Mouse (Mus musculus) cerebellum, adult (tissue): ENCODE results near the gene Gm20388.

Experiments
- ATAC-seq: cut with Nextera tagmentation; 2 replicates; pipeline ENCODE4 v1.9.2; 2017; ENCODE audit warnings: mild to moderate bottlenecking, moderate library complexity, mixed read lengths; ENCODE audit not compliant: insufficient number of reproducible peaks, low FRiP score, low TSS enrichment

Gm20388 gene

DNA sequence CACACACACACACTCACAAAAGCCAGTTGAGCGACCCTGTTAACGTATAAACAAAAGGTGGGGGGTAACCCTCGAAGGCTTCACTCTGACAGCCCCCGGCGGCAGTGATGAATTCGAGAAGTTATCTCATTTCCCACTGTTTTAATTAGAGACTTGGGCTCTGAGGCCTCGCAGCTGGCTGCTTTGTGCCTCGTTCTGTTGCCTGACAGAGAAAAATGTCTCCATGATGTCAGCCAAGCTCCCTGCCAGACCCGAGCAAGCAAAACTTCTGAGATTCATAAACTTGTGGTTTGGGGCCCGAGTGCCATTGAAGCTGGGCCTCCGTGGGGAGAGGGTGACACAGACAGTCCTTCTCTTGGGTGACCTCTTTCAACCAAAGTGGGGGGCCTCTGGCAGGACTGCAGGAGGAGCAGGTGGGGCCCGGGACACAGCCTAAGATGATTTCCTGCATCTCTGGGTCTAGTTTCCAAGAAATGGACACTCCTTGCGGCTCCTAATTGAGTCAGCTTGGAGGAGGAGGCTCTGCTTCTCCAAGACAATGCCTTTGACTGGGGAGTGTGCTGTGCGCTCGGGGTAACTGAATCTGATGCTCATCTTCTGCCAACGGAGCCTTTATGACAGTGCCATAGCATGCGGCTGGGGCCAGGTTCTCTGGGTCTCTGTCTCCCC lies 1092.4 kb downstream of the Gm20388 start:
- ATAC-seq = no peak

DNA sequence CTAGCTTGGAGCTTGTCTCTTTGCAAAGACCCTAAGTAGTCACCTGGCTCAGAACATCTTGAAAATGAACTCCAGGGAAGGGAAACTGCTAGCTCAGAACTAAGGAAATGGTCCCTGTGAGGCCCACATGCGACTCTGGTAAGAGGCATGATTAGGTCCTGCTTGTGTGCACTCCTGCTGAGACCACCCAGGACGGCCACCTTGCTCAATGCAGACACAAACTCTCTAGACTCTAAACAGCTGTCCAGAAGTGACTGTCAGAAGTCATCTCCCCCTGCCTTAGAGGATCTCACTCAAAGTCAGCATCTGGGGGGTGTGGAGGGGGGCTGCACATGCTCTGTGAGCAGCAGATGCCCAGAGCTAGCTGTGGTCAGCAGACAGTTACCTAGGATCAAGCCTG lies 1093.0 kb downstream of the Gm20388 start:
- no peak for ATAC-seq

DNA sequence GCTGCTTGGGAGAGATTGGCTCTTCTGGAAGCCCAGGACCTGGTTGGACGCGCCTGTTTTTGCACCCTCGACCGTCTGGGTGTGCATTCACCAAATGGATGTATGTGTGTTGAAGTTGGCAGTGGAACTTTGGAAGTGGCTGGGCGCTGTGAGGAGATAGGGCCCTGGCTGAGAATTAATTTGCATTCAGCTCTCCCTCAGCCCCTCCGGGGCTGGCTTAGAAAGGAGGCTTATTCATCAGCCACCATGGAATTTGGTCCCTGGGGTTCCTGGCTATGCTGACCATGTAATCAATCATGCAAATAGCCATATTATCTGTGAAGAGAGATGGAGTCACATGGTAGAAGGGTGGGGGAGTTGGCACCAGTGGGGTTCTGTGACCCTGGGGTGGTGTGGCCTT lies 1102.7 kb downstream of the Gm20388 start:
- no peak for ATAC-seq

DNA sequence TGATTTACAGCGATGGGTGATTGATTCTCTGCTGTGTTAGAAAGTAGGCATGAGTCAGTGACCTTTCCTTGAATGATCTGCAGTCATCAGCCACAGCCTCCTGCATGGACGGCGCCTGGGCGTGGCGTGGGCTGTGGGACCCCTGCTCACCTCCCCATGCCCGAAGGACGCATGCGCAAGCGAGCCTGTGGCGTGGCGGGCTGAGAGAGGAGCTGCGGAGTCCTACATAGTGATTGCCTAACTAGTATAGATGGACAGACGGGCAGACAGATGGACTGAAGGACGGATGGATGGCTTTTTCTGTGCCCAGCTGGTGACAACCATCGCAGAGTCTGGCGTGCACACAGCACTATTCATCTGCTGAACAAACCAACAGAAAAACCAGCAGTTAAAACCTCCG lies 1106.0 kb downstream of the Gm20388 start:
- no peak for ATAC-seq

DNA sequence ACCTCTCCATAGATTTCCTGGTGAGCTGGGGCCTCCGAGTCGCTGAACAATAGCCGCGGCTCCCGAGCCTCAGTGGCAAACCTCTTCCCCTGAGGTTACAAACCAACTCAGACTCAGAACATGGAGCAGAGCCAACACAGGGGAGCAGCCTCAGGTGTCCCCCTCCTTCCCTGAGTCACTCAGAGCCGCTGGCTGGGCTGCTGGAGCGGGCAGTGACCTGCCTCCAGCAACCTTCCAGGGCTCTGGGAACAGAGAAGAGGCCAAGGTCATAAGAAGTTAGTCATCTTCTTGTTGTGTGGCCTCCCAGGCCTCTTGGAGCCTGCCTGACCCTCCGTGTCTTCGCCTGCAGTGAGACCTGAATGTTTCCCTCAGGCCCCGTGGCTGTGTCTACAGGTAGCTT lies 1107.6 kb downstream of the Gm20388 start:
- no peak for ATAC-seq

DNA sequence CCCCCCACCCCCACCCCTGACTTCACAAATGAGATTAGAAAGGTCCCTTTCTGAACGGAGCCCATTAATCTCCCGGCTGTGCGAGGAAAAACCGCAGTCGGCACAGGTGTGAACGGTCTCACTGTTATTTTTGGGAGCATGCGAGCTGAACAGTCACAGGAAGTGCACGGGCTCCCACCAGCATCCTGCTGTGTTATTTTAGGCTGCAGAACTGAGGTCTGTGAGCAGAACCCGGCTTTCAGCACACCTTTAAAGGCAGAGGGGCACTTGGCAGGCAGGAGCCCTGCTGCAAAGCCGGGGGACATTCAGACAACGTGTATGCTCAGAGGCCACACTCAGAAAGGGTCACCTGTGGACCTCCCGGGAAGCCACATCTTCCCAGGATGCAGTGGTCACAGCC lies 1110.8 kb downstream of the Gm20388 start:
- ATAC-seq = no peak

DNA sequence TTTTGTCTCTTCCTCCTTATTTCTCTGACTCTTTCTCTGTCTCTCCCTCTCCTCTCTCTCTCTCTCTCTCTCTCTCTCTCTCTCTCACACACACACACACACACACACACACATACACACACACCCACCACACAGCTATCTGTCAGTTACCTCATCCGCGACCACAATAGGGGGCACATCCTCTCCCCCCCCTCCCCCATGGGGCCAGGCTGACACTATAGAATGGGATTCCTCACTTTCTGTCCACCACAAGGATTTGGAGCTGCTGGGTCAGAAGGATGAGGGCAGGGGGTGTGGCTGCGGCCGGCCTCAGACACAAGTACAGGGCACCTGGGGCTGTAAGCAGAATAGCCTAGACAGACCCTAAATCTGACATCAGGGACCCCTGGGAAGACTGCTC lies 1112.4 kb downstream of the Gm20388 start:
- no peak for ATAC-seq

DNA sequence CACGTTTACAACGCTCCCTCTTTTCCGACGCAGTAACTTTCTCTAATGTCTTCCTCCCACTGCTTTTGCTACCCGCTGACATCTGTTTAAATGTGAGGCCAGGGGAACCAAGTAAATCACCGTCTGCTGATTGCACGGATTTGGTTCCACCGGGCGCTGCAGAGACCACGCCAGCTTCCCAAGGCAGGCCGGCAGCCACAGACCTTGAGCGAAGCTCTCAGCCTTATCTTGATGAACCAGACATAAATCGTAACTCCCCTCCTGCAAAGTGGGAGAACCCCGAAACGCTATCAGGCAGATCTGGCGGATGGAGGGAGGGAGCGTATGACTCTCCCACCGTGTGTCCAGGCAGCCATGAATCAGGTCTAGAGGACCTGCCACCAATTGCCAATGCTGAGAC lies 1113.1 kb downstream of the Gm20388 start:
- no peak for ATAC-seq

DNA sequence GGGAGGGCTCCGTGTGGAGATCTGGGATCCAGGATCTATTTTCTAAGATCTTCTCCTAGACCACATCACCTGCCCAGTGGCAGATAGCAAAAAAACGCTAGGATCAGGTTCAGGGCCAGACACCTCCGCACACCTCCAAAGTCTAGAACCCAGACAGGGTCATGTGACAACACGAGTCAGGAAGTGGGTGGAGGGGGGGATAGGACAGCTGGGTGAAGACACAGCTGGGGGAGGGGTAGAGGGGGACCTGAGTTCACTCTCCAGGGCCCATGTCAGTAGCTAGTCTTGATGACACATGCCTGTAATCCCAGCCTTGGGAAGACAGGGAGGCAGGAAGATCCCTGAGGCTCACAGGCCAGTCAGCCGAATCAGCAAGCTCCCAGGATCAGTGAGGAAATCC lies 1114.8 kb downstream of the Gm20388 start:
- no peak for ATAC-seq

DNA sequence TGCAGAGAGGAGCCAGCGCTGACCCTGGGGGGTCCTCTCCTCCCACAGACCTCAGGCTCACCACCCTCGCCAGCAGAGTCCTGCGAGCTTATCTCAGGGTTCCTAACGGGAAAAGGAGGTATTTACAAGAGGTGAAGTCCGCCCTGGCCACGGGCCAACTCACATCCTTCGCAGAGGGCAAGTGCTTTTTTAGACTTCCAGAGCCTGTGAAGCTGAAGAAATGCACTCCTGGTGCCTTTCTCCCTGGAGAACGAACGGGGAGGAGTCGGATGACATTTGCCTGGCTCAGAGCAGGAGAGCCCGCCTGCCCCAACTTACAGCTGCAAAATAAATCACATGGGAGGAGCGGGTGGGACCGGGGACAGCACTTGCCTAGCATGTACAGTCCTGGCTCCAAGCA lies 1117.1 kb downstream of the Gm20388 start:
- no peak for ATAC-seq

DNA sequence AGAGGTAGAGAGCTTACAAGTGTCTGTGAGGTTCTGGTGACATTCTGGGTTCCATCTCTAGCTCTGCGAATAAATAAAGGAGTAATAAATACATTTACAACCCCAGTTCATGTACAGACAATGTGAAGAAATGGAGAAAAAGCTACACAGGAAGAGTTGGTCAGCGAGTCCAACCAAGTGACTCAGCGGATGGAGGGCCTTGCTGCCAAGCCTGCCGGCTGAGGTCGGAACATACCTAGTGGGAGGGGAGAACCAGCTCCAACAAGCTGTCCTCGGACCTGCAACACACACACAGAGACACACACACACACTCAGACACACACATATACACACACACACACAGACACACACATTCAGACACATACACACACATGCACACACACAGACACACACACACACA lies 1118.4 kb downstream of the Gm20388 start:
- ATAC-seq = no peak

DNA sequence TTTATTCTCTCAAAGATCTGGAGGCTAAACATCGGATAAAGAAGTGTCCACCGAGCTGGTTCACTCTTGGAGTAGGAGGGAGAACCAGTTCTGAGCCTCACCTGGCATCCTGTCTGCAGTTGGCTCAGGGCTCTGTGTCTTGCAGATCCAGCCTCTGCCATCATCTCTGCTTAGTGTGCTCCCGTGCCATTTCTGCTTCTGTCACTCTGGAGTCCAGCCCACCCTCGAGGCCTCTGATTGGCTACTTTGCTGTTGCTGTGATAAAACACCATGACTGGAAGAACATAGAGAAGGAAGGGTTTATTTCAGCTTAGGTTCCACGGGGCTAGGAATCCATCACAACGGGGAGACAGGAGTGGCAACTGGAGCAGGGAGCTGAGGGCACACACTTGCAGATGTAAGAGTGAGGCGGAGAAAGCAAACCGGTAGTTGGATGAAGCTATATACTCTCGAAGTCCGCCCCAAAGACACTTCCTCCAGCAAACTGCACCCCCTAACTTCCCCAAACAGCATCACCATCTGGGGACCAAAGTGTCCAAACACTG lies 1119.9 kb downstream of the Gm20388 start:
- no peak for ATAC-seq

DNA sequence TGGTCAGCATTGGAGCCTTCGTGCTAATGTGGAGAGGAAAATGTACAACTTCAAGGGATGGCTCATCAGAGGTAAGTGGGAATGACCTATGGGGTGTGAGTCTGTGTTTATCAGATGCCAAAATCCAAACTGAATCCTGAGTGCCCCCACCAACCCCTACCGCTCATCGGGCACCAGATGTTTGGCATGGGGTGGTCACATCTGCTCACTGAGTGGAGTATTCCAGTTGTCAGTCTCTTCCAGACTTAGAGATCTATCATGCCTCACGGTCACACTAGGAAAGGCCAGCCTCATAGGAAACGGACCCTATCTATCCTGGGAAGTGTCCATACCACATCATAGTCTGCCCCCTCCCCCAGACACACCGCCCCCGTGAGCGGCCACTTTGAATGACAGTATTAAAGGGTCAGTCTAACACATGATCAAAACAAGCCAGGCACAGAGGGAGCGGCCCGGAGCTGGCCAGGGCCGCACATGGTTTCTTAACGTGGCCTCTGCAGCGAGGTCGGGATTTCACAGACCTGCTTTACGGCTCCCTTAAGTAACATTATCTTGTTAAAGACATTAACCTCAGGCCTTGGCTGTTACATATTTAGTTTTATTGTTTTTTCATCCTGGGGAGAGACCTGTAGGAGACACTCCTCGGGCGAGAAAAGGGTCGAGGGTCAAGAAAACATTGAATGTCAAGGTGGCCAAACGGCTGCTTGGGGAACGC lies 1122.8 kb downstream of the Gm20388 start:
- ATAC-seq = no peak

DNA sequence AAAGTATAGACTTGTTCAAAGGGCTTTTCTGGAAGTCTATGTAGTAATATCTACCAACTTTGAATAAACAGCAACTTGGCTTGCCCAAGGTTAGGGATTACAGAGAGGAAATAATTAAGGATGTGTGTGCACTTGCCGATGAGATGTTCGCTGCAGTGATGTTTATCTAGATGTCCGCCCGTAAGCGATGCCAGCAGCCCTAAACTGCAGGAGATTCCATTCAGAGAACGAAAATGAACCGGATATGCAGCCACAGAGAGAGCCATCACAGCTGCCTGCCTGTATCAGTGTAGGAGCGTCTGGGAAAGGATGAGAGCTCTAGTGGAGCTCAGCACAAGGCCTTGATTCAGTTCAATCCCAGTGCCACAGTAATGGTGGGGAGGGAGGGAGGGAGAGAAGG lies 1125.0 kb downstream of the Gm20388 start:
- ATAC-seq = no peak

DNA sequence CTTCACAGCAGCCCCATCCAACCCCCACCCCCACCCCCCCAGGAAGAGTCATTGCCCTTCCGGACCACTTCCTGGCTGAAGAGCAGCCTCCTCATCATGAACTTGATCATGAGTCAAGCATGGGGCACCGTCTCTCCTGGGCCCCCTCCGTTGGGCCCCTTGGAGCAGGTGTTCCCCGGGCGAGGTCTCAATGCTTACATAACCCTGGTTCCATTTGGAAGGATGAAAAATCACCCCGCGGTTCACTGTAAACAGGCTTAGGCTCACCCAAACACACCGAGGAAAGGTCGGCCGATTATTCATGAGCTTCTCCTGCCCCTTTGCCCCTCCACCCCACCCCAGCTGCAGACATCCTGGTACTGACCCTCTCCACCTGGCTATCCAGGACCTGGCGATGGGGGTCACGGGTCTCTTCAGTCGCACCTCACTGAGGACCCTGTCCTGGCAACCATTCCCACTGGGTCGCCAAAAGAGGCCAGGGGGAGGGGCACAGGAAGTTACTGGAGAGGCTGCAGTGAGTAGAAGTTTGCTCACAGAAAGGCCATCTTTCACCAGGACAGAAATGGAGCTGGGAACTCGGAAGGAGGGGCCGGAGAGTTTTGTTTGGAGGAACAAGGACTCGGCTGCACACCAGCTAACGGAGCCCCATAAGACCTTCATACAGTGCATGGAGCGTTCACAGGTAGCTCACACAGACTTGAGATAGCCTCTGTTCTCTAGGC lies 1133.2 kb downstream of the Gm20388 start:
- no peak for ATAC-seq

DNA sequence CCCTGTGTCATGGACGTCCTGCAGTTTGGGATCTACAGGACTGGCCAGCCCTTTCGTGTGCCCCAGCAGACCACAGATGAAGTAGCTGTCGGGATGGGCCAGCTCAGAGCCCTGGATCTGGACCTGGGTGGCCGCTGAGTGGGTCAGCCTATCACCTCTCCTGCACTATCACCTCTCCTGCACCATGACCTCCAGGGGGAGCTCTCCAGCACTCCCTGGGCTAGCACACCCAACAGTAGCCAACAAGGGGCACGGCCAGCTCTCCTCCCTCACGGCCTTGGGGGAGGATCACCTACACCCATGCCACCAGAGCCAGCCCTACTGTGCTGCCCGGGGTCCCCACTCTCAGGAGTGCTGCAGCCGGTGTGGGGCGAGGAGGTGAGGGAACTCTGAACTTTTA lies 1136.8 kb downstream of the Gm20388 start:
- ATAC-seq = no peak

DNA sequence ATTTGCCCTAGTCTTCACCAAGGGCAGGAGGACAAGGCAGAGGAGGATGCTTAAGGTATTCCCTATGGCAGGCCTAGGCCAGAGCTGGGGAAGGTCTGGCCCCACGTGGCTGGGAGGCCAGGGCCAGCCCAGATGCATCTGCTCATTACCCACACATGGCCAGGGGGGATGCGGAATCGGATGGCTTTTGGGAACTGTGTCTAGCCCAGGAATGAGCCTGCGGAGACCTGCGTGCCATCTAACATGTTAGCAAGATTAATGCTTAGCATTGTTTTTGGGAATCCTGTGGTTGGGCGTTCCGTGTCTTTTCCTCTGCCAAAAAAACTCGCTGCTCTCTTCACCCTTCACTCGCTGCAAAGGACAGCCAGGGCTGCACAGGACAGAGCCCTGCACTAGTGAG lies 1147.4 kb downstream of the Gm20388 start:
- no peak for ATAC-seq

DNA sequence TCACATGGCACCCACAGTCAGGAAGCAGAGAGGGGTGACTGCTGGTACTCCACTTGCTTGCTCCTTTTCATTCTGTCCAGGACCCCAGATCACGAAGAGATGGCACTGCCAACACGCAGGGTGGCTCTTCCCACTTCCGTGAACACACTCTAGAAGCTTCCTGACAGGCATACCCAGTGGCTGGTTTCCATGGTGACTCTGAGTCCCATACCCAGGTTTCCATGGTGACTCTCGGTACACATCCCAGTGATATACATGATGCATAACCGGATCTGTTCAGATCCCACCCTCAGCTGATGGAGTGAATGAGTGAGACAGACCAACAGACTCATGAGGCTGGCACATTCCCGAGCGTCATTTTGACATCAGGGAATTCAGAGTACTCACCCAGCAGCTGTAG lies 1148.5 kb downstream of the Gm20388 start:
- no peak for ATAC-seq

DNA sequence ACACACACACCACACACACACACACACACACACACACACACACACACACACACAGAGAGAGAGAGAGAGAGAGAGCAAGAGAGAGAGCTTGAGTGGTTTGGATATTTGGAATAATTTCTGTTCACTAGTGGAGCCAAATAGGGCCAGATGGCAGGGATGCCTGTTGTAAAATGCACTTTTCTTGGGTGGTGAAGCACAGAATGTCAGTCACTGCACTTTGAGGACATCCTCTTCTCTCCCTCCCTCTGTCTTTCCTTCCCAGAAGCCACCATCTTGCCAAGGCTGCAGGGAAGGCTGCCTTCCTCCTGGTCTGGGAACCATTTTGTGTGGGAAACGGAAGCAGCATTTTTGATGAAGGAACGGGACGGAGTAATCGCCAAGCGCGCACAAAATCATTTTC lies 1151.9 kb downstream of the Gm20388 start:
- ATAC-seq = no peak

DNA sequence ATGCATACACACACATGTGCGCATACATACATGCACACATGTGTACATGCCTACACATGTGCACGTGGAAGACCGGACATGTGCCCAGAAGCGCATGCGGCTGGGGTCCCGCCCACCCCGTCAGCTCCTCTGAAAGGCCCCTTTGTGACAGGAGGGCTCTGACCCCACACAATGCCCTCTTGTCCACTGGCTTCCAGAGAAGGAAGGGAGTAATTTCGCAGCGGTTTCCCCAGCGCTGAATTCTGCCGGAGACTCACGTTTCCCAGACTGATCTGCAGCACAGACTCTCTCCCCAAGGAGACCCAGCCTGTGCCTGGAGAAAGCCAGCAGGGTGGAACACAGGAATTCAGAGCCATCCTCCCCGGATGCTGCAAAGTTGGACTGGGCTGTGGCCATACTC lies 1153.0 kb downstream of the Gm20388 start:
- no peak for ATAC-seq

DNA sequence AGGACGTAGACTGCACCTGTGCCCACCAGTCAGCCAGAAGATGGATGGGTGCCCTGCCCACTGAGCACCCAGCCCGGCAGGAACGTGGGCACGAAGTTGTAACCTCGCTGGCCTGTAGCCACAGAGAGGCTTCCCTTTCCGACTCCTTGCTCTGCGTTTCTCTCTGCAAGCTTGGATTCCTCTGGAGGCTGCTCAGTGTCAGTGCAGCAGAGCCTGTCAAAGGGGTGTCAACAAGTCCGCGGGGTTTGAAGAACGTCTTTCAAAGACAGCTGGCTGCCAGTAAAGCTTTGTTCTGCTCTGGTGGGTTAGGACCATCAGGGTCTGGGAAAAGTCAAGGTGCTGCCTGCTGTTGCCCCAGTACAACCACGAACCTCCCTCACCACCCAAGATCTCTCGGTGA lies 1160.8 kb downstream of the Gm20388 start:
- no peak for ATAC-seq
